Mouse (Mus musculus) liver, embryonic 15.5 days (tissue): ENCODE measurements around the gene Asgr2. TPM values are rescaled to one million over a fixed set of nuclear protein-coding genes. Genes with fewer than 3 reads are reported as not detected.
"Not testable (repeated sequence)": the region's sequence is repeated elsewhere in the genome, so short reads cannot be mapped to it uniquely, and the experiment has no call there.

Experiments used
- ATAC-seq: fragments of 200-750 bp; cut with Nextera tagmentation; 2 replicates; pipeline ENCODE4 v1.8.0; 2017; ENCODE audit warnings: moderate number of reproducible peaks, mild to moderate bottlenecking, moderate library complexity; ENCODE audit not compliant: insufficient read depth
- H3K27ac ChIP-seq: fragments of 300-500 bp; sonication (generic); replicated peaks from 2 replicates; pipeline ENCODE4 v1.5.1; 2015; ENCODE audit warnings: mild to moderate bottlenecking, inconsistent platforms
- H3K27me3 ChIP-seq: fragments of 300-500 bp; sonication (generic); 2 replicates; pipeline ENCODE4 v1.6.1; 2015; ENCODE audit warnings: mild to moderate bottlenecking, inconsistent platforms
- H3K36me3 ChIP-seq: fragments of 300-500 bp; sonication (generic); replicated peaks from 2 replicates; pipeline ENCODE4 v1.6.1; 2015; ENCODE audit warnings: moderate library complexity, mild to moderate bottlenecking, inconsistent platforms
- H3K4me1 ChIP-seq: fragments of 300-500 bp; sonication (generic); replicated peaks from 2 replicates; pipeline ENCODE4 v1.6.1; 2015; ENCODE audit warnings: inconsistent platforms
- H3K4me2 ChIP-seq: fragments of 300-500 bp; sonication (generic); 2 replicates; pipeline ENCODE4 v1.6.1; 2015; ENCODE audit warnings: moderate library complexity, mild to moderate bottlenecking, inconsistent platforms
- H3K4me3 ChIP-seq: fragments of 300-500 bp; sonication (generic); replicated peaks from 2 replicates; pipeline ENCODE4 v1.5.1; 2015; ENCODE audit warnings: mild to moderate bottlenecking, inconsistent platforms
- H3K9ac ChIP-seq: fragments of 300-500 bp; sonication (generic); 2 replicates; pipeline ENCODE4 v1.6.1; 2015; ENCODE audit warnings: moderate library complexity, mild to moderate bottlenecking, inconsistent platforms
- H3K9me3 ChIP-seq: fragments of 300-500 bp; sonication (generic); replicated peaks from 2 replicates; pipeline ENCODE4 v1.6.1; 2016; ENCODE audit warnings: inconsistent platforms
- whole genome bisulfite sequencing: fragments of 180-500 bp; shearing (Covaris S2); methylation state at CpG from one replicate; pipeline ENCODE4 v1.1.7; 2015; ENCODE audit warnings: mixed read lengths; ENCODE audit not compliant: insufficient replicate concordance; 5-methylcytosine and 5-hydroxymethylcytosine counted together
- polyA plus RNA-seq: library from polyadenylated mRNA; unstranded; fragments of >200 nt; fragmentation: Nextera tagmentation; extraction: Ambion mirVana; gene quantifications from 2 replicates; pipeline ENCODE4 v1.2.1, GENCODE M21; 2015

Asgr2 gene
- polyA plus RNA-seq, 1 experiment from 2014 or later, result 10.7 TPM

DNA sequence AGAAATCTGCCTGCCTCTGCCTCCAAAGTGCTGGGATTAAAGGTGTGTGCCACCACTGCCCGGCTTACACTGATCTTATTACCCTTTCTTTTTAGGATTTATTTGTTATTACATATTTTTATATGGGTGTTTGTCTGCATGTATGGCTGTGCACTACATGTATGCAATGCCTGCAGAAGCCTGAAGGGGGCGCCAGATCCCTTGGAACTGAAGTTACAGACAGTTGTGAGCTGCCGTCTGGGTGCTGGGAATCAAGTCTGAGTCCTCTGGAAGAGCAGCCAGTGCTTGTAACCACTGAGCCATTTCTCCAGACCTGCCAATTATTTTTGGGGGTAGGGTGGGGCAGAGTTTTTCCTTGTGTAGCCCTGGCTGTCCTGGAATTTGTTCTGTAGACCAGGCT lies 29.4 kb upstream of the Asgr2 start:
- no peaks in the 10 kb centered on the region for H3K4me1 ChIP-seq
- H3K9me3 ChIP-seq, result no peaks in the 10 kb centered on the region
- no peaks in the 10 kb centered on the region for H3K27me3 ChIP-seq
- H3K4me2 ChIP-seq, result no peak overlapping the region
- no peak overlapping the region for H3K4me3 ChIP-seq
- H3K27ac ChIP-seq, result no peak overlapping the region
- WGBS, result 50% methylated on average over 3 of the region's 3 CpGs
- no peak for ATAC-seq
- H3K9ac ChIP-seq, result no peak overlapping the region
- no peaks in the 10 kb centered on the region for H3K36me3 ChIP-seq

DNA sequence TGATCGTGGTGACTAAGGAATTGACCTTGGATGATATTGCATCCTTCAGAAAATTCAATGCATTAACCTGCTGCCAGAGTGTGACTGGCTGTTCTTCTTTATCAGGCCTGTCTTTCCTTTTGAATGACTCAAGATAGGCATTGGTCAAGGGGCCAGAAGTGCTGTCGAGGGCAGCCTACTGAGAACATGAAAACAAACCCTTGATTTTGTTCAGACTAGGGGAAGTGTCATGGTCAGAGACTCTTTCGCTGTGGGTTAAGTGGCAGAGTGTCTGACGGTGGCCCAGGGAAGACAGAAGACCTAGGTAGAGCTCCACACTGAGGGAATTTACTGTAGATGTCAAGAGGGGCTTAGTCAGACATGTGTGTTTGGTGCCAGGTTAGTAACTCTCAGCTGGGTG lies 25.7 kb upstream of the Asgr2 start:
- H3K9me3 ChIP-seq, result no peaks in the 10 kb centered on the region
- H3K4me2 ChIP-seq, result no peak overlapping the region
- H3K27me3 ChIP-seq, result no peaks in the 10 kb centered on the region
- H3K4me1 ChIP-seq, result no peaks in the 10 kb centered on the region
- H3K4me3 ChIP-seq, result no peak overlapping the region
- ATAC-seq, result no peak
- 45% methylated on average over 4 of the region's 4 CpGs for WGBS
- H3K36me3 ChIP-seq, result no peaks in the 10 kb centered on the region
- H3K27ac ChIP-seq, result no peak overlapping the region
- no peak overlapping the region for H3K9ac ChIP-seq

DNA sequence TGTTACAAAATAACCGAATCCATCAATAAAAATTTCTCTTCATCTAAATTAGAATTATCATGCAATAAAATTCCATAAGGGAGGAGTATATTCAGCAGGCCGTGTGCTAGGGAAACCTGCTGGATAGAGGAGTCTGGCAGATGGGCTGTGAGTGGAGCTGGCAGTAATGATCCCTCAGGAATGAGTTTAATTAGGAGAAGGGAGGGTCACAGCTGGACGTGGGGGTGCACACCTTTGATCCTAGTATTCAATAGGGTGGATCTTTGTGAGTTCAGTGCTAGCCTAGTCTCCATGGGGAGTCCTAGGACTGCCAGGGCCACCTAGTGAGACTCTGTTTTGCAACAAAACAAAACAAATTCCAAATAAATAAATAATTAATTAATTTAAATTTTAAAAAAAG lies 24.2 kb upstream of the Asgr2 start:
- no peaks in the 10 kb centered on the region for H3K27me3 ChIP-seq
- H3K4me3 ChIP-seq, result no peak overlapping the region
- no peak overlapping the region for H3K4me2 ChIP-seq
- H3K9ac ChIP-seq, result no peak overlapping the region
- H3K27ac ChIP-seq, result no peak overlapping the region
- no peaks in the 10 kb centered on the region for H3K4me1 ChIP-seq
- WGBS, result 46% methylated on average over 3 of the region's 3 CpGs
- no peaks in the 10 kb centered on the region for H3K36me3 ChIP-seq
- no peaks in the 10 kb centered on the region for H3K9me3 ChIP-seq
- ATAC-seq, result no peak

DNA sequence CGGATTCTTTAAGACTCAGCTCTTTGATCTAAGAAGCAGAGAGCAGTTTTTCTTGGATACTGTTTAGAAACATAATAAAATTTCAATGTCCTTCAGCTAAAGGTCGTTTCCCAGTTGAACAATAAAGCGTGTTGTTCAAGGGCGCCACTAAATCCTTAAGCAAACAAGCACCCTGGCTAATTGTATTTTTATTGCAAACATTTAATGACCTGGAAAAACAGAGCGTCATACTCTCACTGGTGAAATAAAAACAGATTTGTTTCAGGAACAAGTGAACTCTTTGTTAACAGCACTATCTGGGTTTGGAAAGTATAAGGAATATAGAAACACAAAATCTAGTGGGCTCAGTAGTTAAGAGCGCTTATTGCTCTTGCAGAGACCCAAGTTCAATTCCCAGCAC lies 22.4 kb upstream of the Asgr2 start:
- Histone ChIP-seq H3K36me3 (no peaks in the 10 kb centered on the region), H3K4me3 (no peak overlapping the region), H3K27me3 (0 out of 2 replicates have a peak, but pooled peaks cover 6% of the 10 kb centered on the region), H3K9me3 (no peaks in the 10 kb centered on the region), H3K27ac (no peak overlapping the region), H3K4me2 (no peak overlapping the region), H3K9ac (no peak overlapping the region), H3K4me1 (peaks cover 10% of the 10 kb centered on the region)
- 61% methylated on average over 6 of the region's 6 CpGs for WGBS
- ATAC-seq, result no peak

DNA sequence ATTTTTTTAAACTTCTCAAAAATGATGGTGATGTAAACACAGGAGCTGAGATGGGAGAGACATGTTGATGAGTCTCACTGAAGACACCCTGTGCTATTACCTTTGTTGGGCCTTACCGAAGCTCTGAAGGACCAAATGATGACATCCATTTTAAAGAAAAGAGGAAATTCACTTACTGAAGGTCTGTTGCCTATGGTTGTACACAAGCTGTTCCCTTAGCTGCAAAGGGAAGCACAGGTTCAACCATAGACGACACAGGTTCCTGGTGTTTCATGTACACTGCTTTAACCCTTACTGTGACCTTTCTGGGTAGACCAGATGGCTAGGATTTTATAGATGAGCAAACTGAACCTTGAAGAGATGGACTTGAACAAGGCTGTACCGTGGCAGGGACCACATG lies 21.8 kb upstream of the Asgr2 start:
- not testable (repeated sequence) for H3K4me2 ChIP-seq, H3K9me3 ChIP-seq, H3K9ac ChIP-seq, H3K27ac ChIP-seq, H3K4me3 ChIP-seq, H3K27me3 ChIP-seq, H3K36me3 ChIP-seq, ATAC-seq
- WGBS, result 35% methylated on average over 3 of the region's 3 CpGs
- H3K4me1 ChIP-seq, result peaks cover 16% of the 10 kb centered on the region

DNA sequence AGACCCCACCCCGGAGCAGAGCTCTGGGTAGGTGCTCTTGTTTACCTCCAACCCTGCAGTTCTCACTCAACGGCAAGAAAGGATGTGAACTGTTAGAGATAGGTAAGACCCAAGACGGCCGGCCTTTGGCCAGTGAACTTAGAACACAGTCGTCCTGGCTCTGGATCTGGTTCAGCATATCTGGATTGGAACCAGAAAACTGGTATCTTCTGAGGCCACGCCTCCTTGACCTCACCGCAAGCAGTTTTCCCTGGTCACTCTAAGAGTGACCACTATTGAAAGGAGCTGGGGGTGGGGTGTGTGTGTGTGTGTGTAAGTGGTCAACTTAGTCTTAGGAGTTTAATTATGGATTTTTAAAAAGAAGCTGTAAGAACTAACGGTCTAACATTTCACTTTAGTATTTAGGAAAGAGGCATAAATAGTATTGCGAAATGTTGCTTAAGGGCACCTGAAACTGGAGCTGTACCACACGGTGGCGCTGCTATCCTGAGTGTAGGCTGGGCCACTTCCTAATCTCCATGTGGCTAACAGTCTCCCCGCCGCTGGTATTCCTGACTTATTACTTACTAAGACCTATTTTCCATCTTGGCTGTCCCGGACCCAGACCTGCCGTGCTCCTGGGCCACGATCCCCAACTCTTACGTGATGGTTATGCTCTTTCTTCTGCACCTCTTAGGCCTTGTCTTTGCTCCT lies 17.9 kb upstream of the Asgr2 start:
- Histone ChIP-seq H3K4me2 (peak overlapping the region; percentile 51), H3K9ac (no peak overlapping the region), H3K4me3 (no peak overlapping the region), H3K27ac (peak overlapping the region; percentile 78), H3K4me1 (peaks cover 45% of the 10 kb centered on the region), H3K27me3 (0 out of 2 replicates have a peak, but pooled peaks cover 6% of the 10 kb centered on the region), H3K36me3 (no peaks in the 10 kb centered on the region), H3K9me3 (no peaks in the 10 kb centered on the region)
- no peak for ATAC-seq
- WGBS, result 29% methylated on average over 17 of the region's 17 CpGs

DNA sequence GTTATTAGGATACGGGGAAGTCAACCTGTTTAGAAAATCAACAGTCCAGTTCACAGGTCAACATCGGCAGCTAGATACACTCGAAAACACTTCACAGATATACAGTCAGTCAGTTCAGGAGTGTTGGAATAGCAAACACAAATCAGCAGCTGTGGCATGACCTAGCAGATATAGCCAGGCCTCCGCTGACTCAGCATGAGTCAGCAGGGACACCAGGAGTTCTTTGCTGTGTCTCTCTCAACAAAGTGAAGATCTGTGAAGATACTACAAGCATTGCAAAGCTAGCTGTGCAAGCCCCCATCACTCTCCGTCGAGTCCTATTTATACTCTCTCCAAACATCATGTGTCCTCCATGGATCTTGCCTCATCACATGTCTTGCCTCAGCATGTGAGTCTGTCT lies 16.9 kb upstream of the Asgr2 start:
- Histone ChIP-seq H3K4me3 (no peak overlapping the region), H3K4me1 (peaks cover 51% of the 10 kb centered on the region), H3K9me3 (no peaks in the 10 kb centered on the region), H3K27ac (peak overlapping the region; percentile 78), H3K4me2 (peak overlapping the region; percentile 51), H3K9ac (no peak overlapping the region), H3K36me3 (no peaks in the 10 kb centered on the region), H3K27me3 (0 out of 2 replicates have a peak, but pooled peaks cover 7% of the 10 kb centered on the region)
- peak; percentile 80 for ATAC-seq
- 53% methylated on average over 6 of the region's 6 CpGs for WGBS

DNA sequence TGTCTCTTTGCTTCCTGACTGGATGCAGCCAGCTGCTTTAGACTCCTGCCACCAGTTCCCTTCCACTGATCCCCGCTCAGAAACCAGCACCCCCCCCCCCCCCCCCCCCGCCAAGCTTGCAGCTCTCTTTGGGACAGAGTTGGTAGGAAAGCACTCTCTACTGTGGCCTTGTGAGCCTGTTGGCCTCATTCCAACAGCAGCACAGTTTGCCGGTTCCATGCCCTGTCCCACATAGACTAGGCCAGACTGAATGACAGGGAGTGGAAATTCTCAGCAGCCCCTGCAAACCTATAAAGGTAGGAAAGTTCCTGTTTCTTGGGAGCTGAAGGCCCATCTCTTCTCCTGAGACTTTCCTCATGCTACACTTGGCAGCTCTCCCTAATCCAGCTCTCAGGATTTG lies 15.0 kb upstream of the Asgr2 start:
- 64% methylated on average over 2 of the region's 3 CpGs for WGBS
- H3K4me2 ChIP-seq, result no peak overlapping the region
- H3K4me3 ChIP-seq, result no peak overlapping the region
- H3K27me3 ChIP-seq, result peaks cover 15% of the 10 kb centered on the region; the same call in 1 of the 2 replicates
- H3K4me1 ChIP-seq, result peaks cover 51% of the 10 kb centered on the region
- ATAC-seq, result no peak
- H3K9ac ChIP-seq, result no peak overlapping the region
- no peak overlapping the region for H3K27ac ChIP-seq
- no peaks in the 10 kb centered on the region for H3K9me3 ChIP-seq
- H3K36me3 ChIP-seq, result no peaks in the 10 kb centered on the region

DNA sequence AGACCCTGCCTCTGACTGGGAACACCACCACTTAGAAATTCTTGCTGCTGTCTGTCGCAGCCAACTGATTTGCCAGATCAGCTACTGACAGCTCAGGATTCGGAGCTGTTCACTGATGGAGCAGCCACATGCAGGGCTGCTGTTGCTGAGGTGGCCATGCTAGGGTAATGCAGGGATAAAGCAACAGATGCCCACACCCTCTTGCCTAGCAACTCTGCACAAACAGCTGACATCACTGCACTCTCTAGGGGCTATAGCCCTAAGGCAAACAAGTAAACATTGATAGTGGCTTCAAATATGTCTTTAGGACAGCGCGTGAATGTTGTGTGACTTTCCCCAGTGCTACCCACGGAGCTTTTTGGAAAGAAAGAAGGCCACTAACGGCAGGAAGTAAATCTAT lies 13.3 kb upstream of the Asgr2 start:
- 58% methylated on average over 6 of the region's 6 CpGs for WGBS
- Histone ChIP-seq H3K4me1 (peaks cover 49% of the 10 kb centered on the region), H3K9ac (no peak overlapping the region), H3K9me3 (no peaks in the 10 kb centered on the region), H3K4me2 (no peak overlapping the region), H3K4me3 (no peak overlapping the region), H3K36me3 (no peaks in the 10 kb centered on the region), H3K27me3 (peaks cover 9% of the 10 kb centered on the region; the same call in 1 of the 2 replicates), H3K27ac (no peak overlapping the region)
- peak; percentile 43; the same call in 1 of the 2 replicates for ATAC-seq

DNA sequence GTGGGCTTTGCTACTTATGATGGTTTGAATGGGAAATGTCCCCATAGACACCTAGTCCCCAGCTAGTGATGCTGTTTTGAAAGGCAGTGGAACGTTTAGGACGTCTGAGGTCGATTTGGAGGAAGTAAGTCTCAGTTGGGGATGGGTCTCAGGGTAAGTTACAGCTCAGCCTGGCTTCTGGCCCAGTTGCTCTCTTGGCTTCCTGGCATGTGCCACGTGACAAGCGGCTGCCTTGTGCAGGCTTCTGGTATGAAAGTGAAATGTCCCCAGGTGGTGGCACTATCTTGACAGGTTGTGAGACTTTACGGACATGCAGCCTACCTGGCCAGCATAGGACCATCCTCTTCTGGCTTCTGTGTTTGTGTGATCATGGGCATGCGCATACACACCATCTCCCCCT lies 12.5 kb upstream of the Asgr2 start:
- Histone ChIP-seq H3K27me3 (peaks cover 9% of the 10 kb centered on the region; the same call in 1 of the 2 replicates), H3K4me3 (no peak overlapping the region), H3K36me3 (no peaks in the 10 kb centered on the region), H3K27ac (no peak overlapping the region), H3K9me3 (no peaks in the 10 kb centered on the region), H3K4me1 (peaks cover 42% of the 10 kb centered on the region), H3K9ac (no peak overlapping the region), H3K4me2 (no peak overlapping the region)
- WGBS, result 36% methylated on average over 7 of the region's 7 CpGs
- ATAC-seq, result no peak

DNA sequence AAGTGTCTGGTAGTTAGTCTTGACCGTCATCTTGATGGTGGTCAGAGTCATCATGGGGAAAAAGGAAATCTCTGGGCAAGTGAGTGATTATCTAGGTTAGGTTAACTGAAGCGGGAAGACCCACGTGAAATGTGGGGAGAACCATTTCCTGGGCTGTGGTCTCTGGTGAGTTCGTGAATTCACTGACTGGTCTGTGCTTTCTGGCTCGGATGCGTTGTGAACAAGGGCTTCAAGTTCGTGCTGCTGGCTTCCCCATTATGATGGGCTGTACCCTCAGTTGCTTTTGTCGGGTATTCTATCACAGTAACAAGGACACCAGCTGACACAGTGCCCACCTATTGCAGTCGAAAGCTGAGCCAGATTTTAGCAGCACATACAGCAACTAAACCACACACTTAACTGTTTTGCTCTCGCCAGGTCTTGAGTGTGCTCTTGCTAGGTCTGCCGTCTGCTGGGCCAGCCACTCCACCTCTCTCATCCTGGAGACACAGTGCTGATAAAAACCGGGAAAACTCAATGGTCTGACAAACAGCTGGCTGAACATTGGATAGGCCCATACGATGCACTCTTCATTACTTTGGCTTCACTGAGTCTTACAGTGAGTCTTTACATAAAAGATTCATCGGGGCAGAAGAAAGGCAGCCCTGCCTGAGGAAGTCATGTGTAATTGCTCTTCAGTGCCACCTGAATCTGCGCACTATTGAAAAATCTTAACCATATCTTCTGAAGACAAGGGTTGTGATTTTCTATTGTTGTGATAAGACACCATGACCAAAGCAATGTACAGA lies 11.4 kb upstream of the Asgr2 start:
- ATAC-seq, result no peak
- H3K9me3 ChIP-seq, result no peaks in the 10 kb centered on the region
- no peak overlapping the region for H3K9ac ChIP-seq
- no peak overlapping the region for H3K4me2 ChIP-seq
- H3K4me1 ChIP-seq, result peaks cover 31% of the 10 kb centered on the region
- H3K36me3 ChIP-seq, result no peaks in the 10 kb centered on the region
- H3K27me3 ChIP-seq, result peaks cover 9% of the 10 kb centered on the region; the same call in 1 of the 2 replicates
- no peak overlapping the region for H3K4me3 ChIP-seq
- 36% methylated on average over 15 of the region's 15 CpGs for WGBS
- H3K27ac ChIP-seq, result no peak overlapping the region
